Mouse (Mus musculus): Measurements from ENCODE around the gene Irx5. TPM values are rescaled to one million over a fixed set of nuclear protein-coding genes. Genes with fewer than 3 reads are reported as not detected.
A peak's percentile ranks its signal among the peaks of the same experiment; 100 is the strongest.

The Irx5 gene
- polyA plus RNA-seq (2015; fragmentation: Nextera tagmentation; extraction: Ambion mirVana) = not detected in 2 replicates

DNA sequence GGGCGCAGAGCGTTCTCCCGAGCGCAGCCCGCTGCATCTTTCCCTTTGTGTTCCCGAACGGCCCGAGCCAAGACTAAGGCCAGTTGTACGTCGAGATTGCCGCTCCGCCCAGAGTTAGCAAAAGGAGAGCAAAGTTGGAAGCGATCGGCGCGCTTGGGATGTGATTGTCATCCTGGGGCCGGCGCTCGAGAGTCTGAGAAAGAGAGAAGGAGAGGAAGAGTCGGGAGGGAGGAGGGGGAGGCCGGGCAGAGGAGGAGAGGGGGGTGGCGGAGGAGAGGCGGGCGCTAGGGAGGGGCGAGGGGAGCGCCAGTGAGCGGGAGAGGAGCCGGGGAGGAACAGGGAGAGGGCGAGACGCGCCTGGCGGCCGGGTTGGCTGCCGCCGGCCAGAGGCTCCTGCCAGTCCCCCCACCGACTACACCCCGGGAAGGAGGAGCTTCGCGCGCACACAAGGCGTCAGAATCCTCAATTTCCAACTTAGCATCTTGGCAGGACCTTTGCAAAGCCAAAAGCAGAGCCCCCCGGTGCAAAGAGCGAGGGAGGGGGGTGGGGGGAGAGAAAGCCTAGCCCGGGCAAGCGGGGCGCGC, at the start of gene Irx5:
Irx5 (plus strand) TSS at position 228 of the 584 bp plus-strand sequence.
- H3K27me3 ChIP-seq (ENCODE audit: insufficient read depth, low read length) = peaks cover 72% of the 10 kb centered on the region
- ATAC-seq = no peak
- H3K9ac ChIP-seq (replicated peaks) = no peak within 1 kb of the TSS
- peak within 1 kb of the TSS; percentile 85 for H3K4me3 ChIP-seq (ENCODE audit: low read depth, low read length)
- no peak within 1 kb of the TSS for H3K27ac ChIP-seq (ENCODE audit: low read depth)
- TF ChIP-seq CTCF (IDR thresholded peaks at IDR 0.05; ENCODE audit: low read depth) (no peak), EP300 (IDR thresholded peaks at IDR 0.05; ENCODE audit: low read depth) (no peak)
- H3K9me3 ChIP-seq (ENCODE audit: low read length) = no peaks in the 10 kb centered on the region
- H3K36me3 ChIP-seq (replicated peaks; ENCODE audit: insufficient read depth, low read length) = no peaks in the 10 kb centered on the region
- peak within 1 kb of the TSS; percentile 89 for H3K4me2 ChIP-seq (ENCODE audit: low read depth, low read length)
- DNase-seq = peak; percentile 31
- WGBS (ENCODE audit: insufficient replicate concordance) = under 1% methylated on average over 33 of the region's 47 CpGs
- peaks cover 27% of the 10 kb centered on the region for H3K4me1 ChIP-seq (ENCODE audit: insufficient read depth)

GRCm38 (mm10) chr8:92312178-92312577, 45.2 kb upstream of the Irx5 start:
- DNase-seq = no peak
- TF ChIP-seq CTCF (IDR thresholded peaks at IDR 0.05; ENCODE audit: low read depth) (no peak), EP300 (IDR thresholded peaks at IDR 0.05; ENCODE audit: low read depth) (no peak)
- WGBS (ENCODE audit: insufficient replicate concordance) = 31% methylated on average over 7 of the region's 7 CpGs

GRCm38 (mm10) chr8:92313707-92314106, 43.7 kb upstream of the Irx5 start:
- DNase-seq (no peak), ATAC-seq (no peak)
- Histone ChIP-seq H3K27me3 (ENCODE audit: insufficient read depth, low read length) (0 out of 2 replicates have a peak, but pooled peaks cover 2% of the 10 kb centered on the region), H3K9ac (replicated peaks) (no peak overlapping the region), H3K27ac (ENCODE audit: low read depth) (no peak overlapping the region), H3K4me1 (ENCODE audit: insufficient read depth) (no peaks in the 10 kb centered on the region), H3K36me3 (replicated peaks; ENCODE audit: insufficient read depth, low read length) (no peaks in the 10 kb centered on the region), H3K4me3 (ENCODE audit: low read depth, low read length) (no peak overlapping the region), H3K4me2 (ENCODE audit: low read depth, low read length) (no peak overlapping the region), H3K9me3 (ENCODE audit: low read length) (no peaks in the 10 kb centered on the region)
- 68% methylated on average over 3 of the region's 3 CpGs for WGBS (ENCODE audit: insufficient replicate concordance)
- no peak for TF ChIP-seq EP300 (IDR thresholded peaks at IDR 0.05; ENCODE audit: low read depth)
- TF ChIP-seq CTCF (IDR thresholded peaks at IDR 0.05; ENCODE audit: low read depth) = no peak

More at GRCm38 (mm10) chr8:92312178-92312577, 45.2 kb upstream of the Irx5 start:
- Histone ChIP-seq H3K9ac (replicated peaks) (no peak overlapping the region), H3K4me2 (ENCODE audit: low read depth, low read length) (no peak overlapping the region), H3K36me3 (replicated peaks; ENCODE audit: insufficient read depth, low read length) (no peaks in the 10 kb centered on the region), H3K4me1 (ENCODE audit: insufficient read depth) (no peaks in the 10 kb centered on the region), H3K9me3 (ENCODE audit: low read length) (no peaks in the 10 kb centered on the region), H3K27ac (ENCODE audit: low read depth) (no peak overlapping the region), H3K27me3 (ENCODE audit: insufficient read depth, low read length) (0 out of 2 replicates have a peak, but pooled peaks cover 2% of the 10 kb centered on the region), H3K4me3 (ENCODE audit: low read depth, low read length) (no peak overlapping the region)
- no peak for ATAC-seq

DNA sequence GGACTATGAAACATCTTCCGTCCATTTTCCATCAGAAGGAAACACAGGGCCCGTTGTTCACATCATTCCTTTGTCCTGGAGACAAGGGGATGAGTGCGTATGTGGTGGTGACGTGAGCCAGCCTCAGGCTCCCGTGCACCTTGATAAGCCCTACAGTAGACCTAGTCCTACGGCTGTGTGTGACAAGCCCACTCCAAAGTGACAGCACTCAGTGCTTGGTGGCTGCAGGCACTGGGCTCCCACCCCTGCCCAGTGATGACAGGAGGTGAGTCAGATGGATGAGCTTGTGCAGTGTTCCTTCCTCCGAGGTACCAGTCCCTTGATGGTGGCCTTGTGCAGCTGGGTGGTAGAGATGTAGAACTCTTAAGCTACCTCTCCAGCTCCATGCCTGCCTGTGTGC, 33.7 kb upstream of the Irx5 start:
- H3K4me2 ChIP-seq (ENCODE audit: low read depth, low read length) = no peak overlapping the region
- no peaks in the 10 kb centered on the region for H3K36me3 ChIP-seq (replicated peaks; ENCODE audit: insufficient read depth, low read length)
- no peaks in the 10 kb centered on the region for H3K27me3 ChIP-seq (ENCODE audit: insufficient read depth, low read length)
- H3K9me3 ChIP-seq (ENCODE audit: low read length) = no peaks in the 10 kb centered on the region
- ATAC-seq (no peak), DNase-seq (no peak)
- WGBS (ENCODE audit: insufficient replicate concordance) = 81% methylated on average over 7 of the region's 7 CpGs
- no peak overlapping the region for H3K4me3 ChIP-seq (ENCODE audit: low read depth, low read length)
- no peaks in the 10 kb centered on the region for H3K4me1 ChIP-seq (ENCODE audit: insufficient read depth)
- no peak overlapping the region for H3K27ac ChIP-seq (ENCODE audit: low read depth)
- no peak for TF ChIP-seq EP300 (IDR thresholded peaks at IDR 0.05; ENCODE audit: low read depth)
- no peak for TF ChIP-seq CTCF (IDR thresholded peaks at IDR 0.05; ENCODE audit: low read depth)
- H3K9ac ChIP-seq (replicated peaks) = no peak overlapping the region

GRCm38 (mm10) chr8:92327176-92327575, 30.2 kb upstream of the Irx5 start:
- no peak for DNase-seq
- no peak overlapping the region for H3K27ac ChIP-seq (ENCODE audit: low read depth)
- no peak overlapping the region for H3K4me2 ChIP-seq (ENCODE audit: low read depth, low read length)
- peak; percentile 33 for TF ChIP-seq CTCF (IDR thresholded peaks at IDR 0.05; ENCODE audit: low read depth)
- no peak for TF ChIP-seq EP300 (IDR thresholded peaks at IDR 0.05; ENCODE audit: low read depth)
- no peaks in the 10 kb centered on the region for H3K36me3 ChIP-seq (replicated peaks; ENCODE audit: insufficient read depth, low read length)
- no peak overlapping the region for H3K9ac ChIP-seq (replicated peaks)
- H3K4me1 ChIP-seq (ENCODE audit: insufficient read depth) = no peaks in the 10 kb centered on the region
- ATAC-seq = no peak
- WGBS (ENCODE audit: insufficient replicate concordance) = 74% methylated on average over 2 of the region's 2 CpGs
- H3K27me3 ChIP-seq (ENCODE audit: insufficient read depth, low read length) = no peaks in the 10 kb centered on the region
- no peak overlapping the region for H3K4me3 ChIP-seq (ENCODE audit: low read depth, low read length)
- H3K9me3 ChIP-seq (ENCODE audit: low read length) = no peaks in the 10 kb centered on the region

DNA sequence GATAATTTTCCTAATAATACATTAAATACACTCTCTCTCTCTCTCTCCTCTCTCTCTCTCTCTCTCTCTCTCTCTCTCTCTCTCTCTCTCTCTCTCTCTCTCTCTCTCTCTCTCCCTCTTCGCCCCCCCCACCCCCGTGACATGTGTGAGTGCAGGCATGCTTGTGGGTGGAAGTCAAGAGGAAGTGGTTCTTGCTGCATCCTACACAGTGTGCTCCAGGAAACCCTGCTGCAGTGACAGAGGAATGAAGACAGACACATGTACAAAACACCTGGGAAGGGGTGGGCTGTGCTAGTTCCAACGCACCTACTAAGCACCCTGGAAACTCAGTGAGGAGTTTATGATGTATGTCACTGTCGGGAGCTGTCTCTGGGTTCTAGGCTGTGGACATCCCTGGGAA, 28.2 kb upstream of the Irx5 start:
- TF ChIP-seq EP300 (IDR thresholded peaks at IDR 0.05; ENCODE audit: low read depth) = no peak
- TF ChIP-seq CTCF (IDR thresholded peaks at IDR 0.05; ENCODE audit: low read depth) = no peak
- DNase-seq = no peak
- Histone ChIP-seq H3K9me3 (ENCODE audit: low read length) (no peaks in the 10 kb centered on the region), H3K4me3 (ENCODE audit: low read depth, low read length) (no peak overlapping the region), H3K27ac (ENCODE audit: low read depth) (no peak overlapping the region), H3K27me3 (ENCODE audit: insufficient read depth, low read length) (no peaks in the 10 kb centered on the region), H3K9ac (replicated peaks) (no peak overlapping the region), H3K4me1 (ENCODE audit: insufficient read depth) (no peaks in the 10 kb centered on the region), H3K4me2 (ENCODE audit: low read depth, low read length) (no peak overlapping the region), H3K36me3 (replicated peaks; ENCODE audit: insufficient read depth, low read length) (no peaks in the 10 kb centered on the region)
- WGBS (ENCODE audit: insufficient replicate concordance) = 44% methylated on average over 4 of the region's 4 CpGs
- ATAC-seq = no peak
